Mouse (Mus musculus): Measurements from ENCODE around the gene Larp4b. TPM values are rescaled to one million over a fixed set of nuclear protein-coding genes. Genes with fewer than 3 reads are reported as not detected.

Larp4b gene
- polyA plus RNA-seq, 1 experiment from 2014 or later: 37.6 TPM

DNA sequence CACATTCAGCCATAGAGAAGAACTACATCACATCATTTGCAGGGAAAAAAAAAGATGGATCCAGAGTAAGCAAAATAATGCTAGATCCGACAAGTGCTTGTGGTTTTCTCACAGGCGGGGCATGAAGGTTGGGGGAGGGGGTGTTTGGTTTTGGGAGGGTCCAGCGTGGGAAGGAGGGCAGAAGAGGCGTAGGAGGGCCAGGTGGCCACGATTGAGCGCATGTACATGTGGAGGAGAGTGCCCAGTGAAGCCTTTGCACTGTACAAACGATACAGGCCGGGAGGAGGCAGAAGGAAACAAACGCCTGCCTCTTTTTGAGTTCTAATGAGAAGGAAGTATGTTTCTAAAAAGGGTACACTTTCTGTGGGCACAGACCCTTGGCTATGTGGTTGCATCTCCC lies 60.1 kb downstream of the Larp4b start:
- ATAC-seq (ENCODE audit: insufficient read depth, low FRiP score, low read depth): no peak
- no peak overlapping the region for H3K27ac ChIP-seq
- H3K9me3 ChIP-seq: no peaks in the 10 kb centered on the region
- no peak overlapping the region for H3K4me3 ChIP-seq (replicated peaks)
- H3K27me3 ChIP-seq (replicated peaks): no peaks in the 10 kb centered on the region
- H3K4me1 ChIP-seq: no peaks in the 10 kb centered on the region
- peaks cover 32% of the 10 kb centered on the region for H3K36me3 ChIP-seq
- no peak overlapping the region for H3K4me2 ChIP-seq
- WGBS: 69% methylated on average over 9 of the region's 9 CpGs
- H3K9ac ChIP-seq: no peak overlapping the region

DNA sequence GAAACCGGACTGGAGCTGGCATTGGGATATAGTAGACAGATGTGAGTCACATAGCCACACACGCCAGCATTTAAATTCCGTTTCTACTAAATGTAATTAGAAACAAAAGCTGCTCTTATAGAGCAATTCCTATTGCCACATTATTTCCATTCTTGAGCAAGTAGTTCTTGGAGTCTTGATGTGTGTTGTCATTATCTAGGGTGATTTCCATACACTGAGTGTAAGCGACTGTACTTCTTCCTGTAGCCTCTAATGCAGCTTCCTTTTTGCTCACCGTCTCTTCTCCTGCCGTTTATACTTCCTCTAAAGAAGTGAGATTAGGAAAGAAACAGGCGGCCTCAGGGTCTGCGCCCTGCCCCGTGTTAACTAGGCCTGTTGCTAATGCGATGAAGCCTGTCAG lies 65.6 kb downstream of the Larp4b start:
- no peak overlapping the region for H3K9ac ChIP-seq
- no peak overlapping the region for H3K4me2 ChIP-seq
- peaks cover 40% of the 10 kb centered on the region for H3K36me3 ChIP-seq
- no peaks in the 10 kb centered on the region for H3K9me3 ChIP-seq
- ATAC-seq (ENCODE audit: insufficient read depth, low FRiP score, low read depth): no peak
- WGBS: 72% methylated on average over 10 of the region's 10 CpGs
- no peak overlapping the region for H3K27ac ChIP-seq
- H3K4me3 ChIP-seq (replicated peaks): no peak overlapping the region
- no peaks in the 10 kb centered on the region for H3K4me1 ChIP-seq
- no peaks in the 10 kb centered on the region for H3K27me3 ChIP-seq (replicated peaks)

- H3K27ac ChIP-seq: no peak overlapping the region
- H3K36me3 ChIP-seq: peaks cover 44% of the 10 kb centered on the region
- H3K9ac ChIP-seq: no peak overlapping the region
- 92% methylated on average over 4 of the region's 4 CpGs for WGBS
- H3K9me3 ChIP-seq: no peaks in the 10 kb centered on the region
- no peak overlapping the region for H3K4me3 ChIP-seq (replicated peaks)
- no peak for ATAC-seq (ENCODE audit: insufficient read depth, low FRiP score, low read depth)
- H3K4me1 ChIP-seq: no peaks in the 10 kb centered on the region
- H3K27me3 ChIP-seq (replicated peaks): no peaks in the 10 kb centered on the region
- H3K4me2 ChIP-seq: no peak overlapping the region
These were observed 69.2 kb downstream of the Larp4b start for GRCm38 (mm10) chr13:9162888-9163287.

DNA sequence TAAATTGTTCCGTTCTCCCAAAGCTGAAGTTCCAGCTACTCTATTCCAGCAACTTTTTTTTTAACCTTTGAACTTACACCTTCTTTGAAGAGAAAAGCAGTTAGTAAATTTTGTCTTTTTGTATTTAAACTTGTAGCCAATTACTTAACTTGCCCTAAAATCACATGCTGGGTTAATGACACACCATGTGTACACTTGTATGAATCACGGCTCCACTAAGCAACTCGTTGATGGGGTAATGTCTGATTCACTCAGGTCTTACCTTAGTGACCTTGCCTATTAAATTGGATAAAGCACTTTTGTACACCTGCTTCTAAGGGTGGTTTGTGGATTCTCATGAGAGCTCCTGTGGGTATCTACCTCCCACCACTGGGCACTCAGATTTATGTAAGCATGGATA lies 74.2 kb downstream of the Larp4b start:
- no peak for ATAC-seq (ENCODE audit: insufficient read depth, low FRiP score, low read depth)
- 86% methylated on average over 3 of the region's 3 CpGs for WGBS
- H3K27me3 ChIP-seq (replicated peaks): no peaks in the 10 kb centered on the region
- no peaks in the 10 kb centered on the region for H3K4me1 ChIP-seq
- no peak overlapping the region for H3K4me2 ChIP-seq
- H3K36me3 ChIP-seq: peaks cover 48% of the 10 kb centered on the region
- no peak overlapping the region for H3K27ac ChIP-seq
- H3K9ac ChIP-seq: no peak overlapping the region
- no peak overlapping the region for H3K4me3 ChIP-seq (replicated peaks)
- H3K9me3 ChIP-seq: no peaks in the 10 kb centered on the region

DNA sequence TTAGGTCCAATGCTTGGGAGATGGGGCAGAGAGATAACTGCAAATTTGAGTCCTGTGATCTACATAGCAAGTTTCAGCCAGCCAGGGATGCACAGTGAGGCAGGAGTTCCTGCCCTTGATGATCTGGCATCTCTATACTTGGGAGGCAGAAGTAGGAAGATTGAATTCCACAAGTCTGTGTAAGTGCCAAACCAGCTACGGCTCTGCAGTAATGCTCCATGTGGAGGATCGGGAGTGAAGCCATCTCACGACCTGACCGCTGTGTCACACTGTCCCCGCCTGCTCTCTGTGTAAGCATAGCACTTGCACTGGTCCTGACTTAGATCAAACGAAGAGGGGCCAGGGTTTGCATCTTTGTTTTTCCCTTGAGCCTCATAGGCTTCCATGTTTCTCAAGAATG lies 75.9 kb downstream of the Larp4b start:
- Histone ChIP-seq H3K9me3 (no peaks in the 10 kb centered on the region), H3K4me1 (no peaks in the 10 kb centered on the region), H3K27ac (no peak overlapping the region), H3K27me3 (replicated peaks) (no peaks in the 10 kb centered on the region), H3K4me3 (replicated peaks) (no peak overlapping the region), H3K36me3 (peaks cover 43% of the 10 kb centered on the region), H3K9ac (no peak overlapping the region), H3K4me2 (no peak overlapping the region)
- 89% methylated on average over 6 of the region's 6 CpGs for WGBS
- ATAC-seq (ENCODE audit: insufficient read depth, low FRiP score, low read depth): no peak

- H3K27me3 ChIP-seq (replicated peaks): no peaks in the 10 kb centered on the region
- no peaks in the 10 kb centered on the region for H3K9me3 ChIP-seq
- H3K36me3 ChIP-seq: peaks cover 36% of the 10 kb centered on the region
- H3K4me2 ChIP-seq: no peak overlapping the region
- H3K4me3 ChIP-seq (replicated peaks): no peak overlapping the region
- 83% methylated on average over 16 of the region's 16 CpGs for WGBS
- H3K4me1 ChIP-seq: no peaks in the 10 kb centered on the region
- no peak for ATAC-seq (ENCODE audit: insufficient read depth, low FRiP score, low read depth)
- H3K9ac ChIP-seq: no peak overlapping the region
- no peak overlapping the region for H3K27ac ChIP-seq
These were observed 77.0 kb downstream of the Larp4b start for GRCm38 (mm10) chr13:9170726-9171125.

DNA sequence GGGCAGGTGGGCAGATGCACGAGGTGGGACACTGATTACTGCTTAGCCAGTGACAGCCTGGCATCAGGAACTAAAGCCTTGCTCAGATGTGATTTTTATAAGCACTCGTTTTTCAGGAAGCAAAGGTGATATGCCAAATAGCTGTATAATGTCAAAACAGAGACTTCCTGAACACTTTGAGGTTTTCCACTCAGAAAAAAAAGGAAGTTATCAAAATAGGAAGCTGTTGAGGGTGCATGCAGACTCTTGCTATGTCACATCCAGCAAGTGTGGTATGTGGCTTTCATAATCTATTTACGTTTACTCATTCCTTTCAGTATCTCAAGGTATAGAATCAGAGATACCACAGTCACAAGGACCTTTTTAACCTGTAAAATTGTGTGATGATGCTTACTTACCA lies 79.7 kb downstream of the Larp4b start:
- Histone ChIP-seq H3K27me3 (replicated peaks) (no peaks in the 10 kb centered on the region), H3K27ac (no peak overlapping the region), H3K4me3 (replicated peaks) (no peak overlapping the region), H3K4me1 (no peaks in the 10 kb centered on the region), H3K36me3 (peaks cover 17% of the 10 kb centered on the region), H3K9me3 (no peaks in the 10 kb centered on the region), H3K4me2 (no peak overlapping the region), H3K9ac (no peak overlapping the region)
- no peak for ATAC-seq (ENCODE audit: insufficient read depth, low FRiP score, low read depth)
- 64% methylated on average over 3 of the region's 3 CpGs for WGBS

- 84% methylated on average over 5 of the region's 5 CpGs for WGBS
These were observed 81.5 kb downstream of the Larp4b start for GRCm38 (mm10) chr13:9175171-9175570.

DNA sequence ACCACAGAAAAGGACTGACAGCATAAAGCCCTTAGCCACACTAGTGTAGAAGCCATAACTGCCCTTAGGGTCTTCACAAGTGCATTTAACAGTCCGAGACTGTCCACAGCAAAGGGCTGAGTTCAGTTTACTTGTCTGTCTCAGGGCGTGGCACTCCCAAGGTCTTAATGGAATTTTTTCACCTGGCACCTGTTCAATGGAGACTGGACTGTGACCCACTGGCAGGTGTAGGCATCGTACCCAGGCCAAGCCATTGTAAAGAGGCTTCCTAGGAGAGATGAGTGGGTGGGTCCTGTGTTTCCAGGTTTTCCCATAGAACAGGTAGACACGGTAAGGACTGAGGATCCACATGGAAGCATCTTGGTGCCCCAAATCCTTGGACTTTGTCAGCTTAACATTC lies 84.6 kb downstream of the Larp4b start:
- H3K27ac ChIP-seq: no peak overlapping the region
- H3K27me3 ChIP-seq (replicated peaks): no peaks in the 10 kb centered on the region
- H3K4me2 ChIP-seq: no peak overlapping the region
- H3K36me3 ChIP-seq: peaks cover 3% of the 10 kb centered on the region; the same call in 1 of the 2 replicates
- H3K4me3 ChIP-seq (replicated peaks): no peak overlapping the region
- no peak overlapping the region for H3K9ac ChIP-seq
- H3K4me1 ChIP-seq: no peaks in the 10 kb centered on the region
- no peak for ATAC-seq (ENCODE audit: insufficient read depth, low FRiP score, low read depth)
- no peaks in the 10 kb centered on the region for H3K9me3 ChIP-seq
- 79% methylated on average over 4 of the region's 4 CpGs for WGBS

More at GRCm38 (mm10) chr13:9175171-9175570, 81.5 kb downstream of the Larp4b start:
- Histone ChIP-seq H3K4me3 (replicated peaks) (no peak overlapping the region), H3K36me3 (peaks cover 12% of the 10 kb centered on the region), H3K4me2 (no peak overlapping the region), H3K27ac (no peak overlapping the region), H3K27me3 (replicated peaks) (no peaks in the 10 kb centered on the region), H3K9ac (no peak overlapping the region), H3K4me1 (no peaks in the 10 kb centered on the region), H3K9me3 (no peaks in the 10 kb centered on the region)
- ATAC-seq (ENCODE audit: insufficient read depth, low FRiP score, low read depth): no peak

GRCm38 (mm10) chr13:9178718-9179117 lies 85.0 kb downstream of the Larp4b start:
- Histone ChIP-seq H3K4me2 (no peak overlapping the region), H3K9me3 (no peaks in the 10 kb centered on the region), H3K4me1 (no peaks in the 10 kb centered on the region), H3K27me3 (replicated peaks) (no peaks in the 10 kb centered on the region), H3K36me3 (peaks cover 3% of the 10 kb centered on the region; the same call in 1 of the 2 replicates), H3K4me3 (replicated peaks) (no peak overlapping the region), H3K27ac (no peak overlapping the region), H3K9ac (no peak overlapping the region)
- ATAC-seq (ENCODE audit: insufficient read depth, low FRiP score, low read depth): no peak
- WGBS: 58% methylated on average over 3 of the region's 3 CpGs

- H3K27ac ChIP-seq: no peak overlapping the region
- WGBS: 46% methylated on average over 11 of the region's 11 CpGs
- H3K4me1 ChIP-seq: no peaks in the 10 kb centered on the region
- no peak overlapping the region for H3K4me3 ChIP-seq (replicated peaks)
- no peaks in the 10 kb centered on the region for H3K27me3 ChIP-seq (replicated peaks)
- H3K4me2 ChIP-seq: no peak overlapping the region; the same call in 1 of the 2 replicates
- H3K9ac ChIP-seq: no peak overlapping the region
- no peak for ATAC-seq (ENCODE audit: insufficient read depth, low FRiP score, low read depth)
- H3K36me3 ChIP-seq: no peaks in the 10 kb centered on the region
- H3K9me3 ChIP-seq: no peaks in the 10 kb centered on the region
These were observed 86.5 kb downstream of the Larp4b start for GRCm38 (mm10) chr13:9180221-9180620.

GRCm38 (mm10) chr13:9181106-9181505 lies 87.4 kb downstream of the Larp4b start:
- Histone ChIP-seq H3K36me3 (no peaks in the 10 kb centered on the region), H3K27ac (no peak overlapping the region), H3K9ac (no peak overlapping the region), H3K9me3 (no peaks in the 10 kb centered on the region), H3K27me3 (replicated peaks) (no peaks in the 10 kb centered on the region), H3K4me3 (replicated peaks) (no peak overlapping the region), H3K4me1 (no peaks in the 10 kb centered on the region), H3K4me2 (no peak overlapping the region)
- 71% methylated on average over 6 of the region's 6 CpGs for WGBS
- no peak for ATAC-seq (ENCODE audit: insufficient read depth, low FRiP score, low read depth)

DNA sequence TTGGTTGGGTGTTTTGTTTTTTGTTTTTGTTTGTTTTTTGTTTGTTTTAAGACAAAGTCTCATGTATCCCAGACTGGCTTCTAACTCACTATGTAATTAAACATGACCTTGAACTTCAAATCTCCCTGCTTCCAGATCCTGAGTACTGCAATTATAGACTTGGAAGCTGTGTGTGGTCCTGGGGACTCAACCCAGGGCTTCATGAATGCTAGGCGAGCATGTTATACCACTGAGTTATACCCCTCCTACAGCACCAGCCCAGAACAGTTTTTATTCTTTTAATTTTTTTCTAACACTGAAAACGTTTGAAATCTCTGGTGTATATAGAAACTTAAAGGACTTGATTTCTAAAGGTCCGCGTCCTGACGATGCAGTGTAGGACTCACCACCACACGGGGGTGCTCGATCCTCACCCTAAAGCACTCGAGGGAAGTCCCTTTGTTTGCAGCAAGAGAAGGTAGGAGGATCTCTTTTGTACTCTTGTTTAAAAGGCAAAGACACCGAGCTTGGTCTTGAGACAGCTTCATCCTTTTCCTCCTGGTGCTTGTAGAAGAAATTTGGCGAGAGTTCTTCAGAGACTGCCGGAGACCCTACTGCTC lies 88.1 kb downstream of the Larp4b start:
- no peak overlapping the region for H3K27ac ChIP-seq
- ATAC-seq (ENCODE audit: insufficient read depth, low FRiP score, low read depth): no peak; the same call in 1 of the 2 replicates
- H3K9me3 ChIP-seq: no peaks in the 10 kb centered on the region
- WGBS: 10% methylated on average over 11 of the region's 11 CpGs
- H3K36me3 ChIP-seq: no peaks in the 10 kb centered on the region
- no peaks in the 10 kb centered on the region for H3K27me3 ChIP-seq (replicated peaks)
- H3K4me2 ChIP-seq: no peak overlapping the region
- H3K4me1 ChIP-seq: no peaks in the 10 kb centered on the region
- H3K4me3 ChIP-seq (replicated peaks): no peak overlapping the region
- no peak overlapping the region for H3K9ac ChIP-seq
